Mouse (Mus musculus): ENCODE measurements around the gene Mterf1b. TPM values are rescaled to one million over a fixed set of nuclear protein-coding genes. Genes with fewer than 3 reads are reported as not detected.
"Not testable (repeated sequence)": the region's sequence is repeated elsewhere in the genome, so short reads cannot be mapped to it uniquely, and the experiment has no call there.

The Mterf1b gene
- 0.02 and 0.09 TPM in 2 replicates for polyA plus RNA-seq (2012)

GRCm38 (mm10) chr5:4191671-4192480 is at the start of gene Mterf1b:
TSS of gene Mterf1b (plus strand) at chr5:4192367.
- Histone ChIP-seq H3K4me3 (replicated peaks) (peak within 1 kb of the TSS; percentile 72), H3K4me1 (ENCODE audit: control insufficient read depth) (peaks cover 13% of the 10 kb centered on the region)
- H3K27me3 ChIP-seq (ENCODE audit: control insufficient read depth); H3K36me3 ChIP-seq (ENCODE audit: control insufficient read depth); H3K9me3 ChIP-seq (ENCODE audit: control insufficient read depth, low read length): not testable (repeated sequence)

- not testable (repeated sequence) for H3K27me3 ChIP-seq (ENCODE audit: control insufficient read depth); H3K36me3 ChIP-seq (ENCODE audit: control insufficient read depth); H3K9me3 ChIP-seq (ENCODE audit: control insufficient read depth, low read length); H3K4me1 ChIP-seq (ENCODE audit: control insufficient read depth); H3K4me3 ChIP-seq (replicated peaks)
These were observed 32.6 kb upstream of the Mterf1b start for GRCm38 (mm10) chr5:4159418-4160071.

DNA sequence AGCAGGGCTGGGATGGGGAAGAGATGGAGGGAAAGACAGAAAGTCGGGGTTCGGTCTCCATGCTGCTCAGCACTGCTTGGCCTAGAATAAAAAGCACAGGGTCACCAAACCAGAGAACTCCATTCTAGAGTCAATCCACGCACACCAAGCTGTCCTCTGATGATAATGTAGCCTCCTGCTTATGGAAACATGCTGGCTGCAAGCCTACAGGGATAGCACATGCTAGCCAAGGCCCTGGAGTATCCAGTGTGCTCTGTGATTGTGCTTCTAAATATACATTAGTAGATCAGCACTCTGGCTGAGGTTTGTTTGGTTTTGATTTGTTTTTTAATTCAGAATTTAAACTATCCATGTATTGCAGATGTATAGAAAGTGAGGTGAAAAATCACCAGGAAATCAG is 30.6 kb upstream of the Mterf1b start:
- no peak for TF ChIP-seq TAL1 (IDR thresholded peaks at IDR 0.05; ENCODE audit: low read length)
- TF ChIP-seq GATA1 (IDR thresholded peaks at IDR 0.05; ENCODE audit: low read length), result no peak
- Histone ChIP-seq H3K9me3 (ENCODE audit: control insufficient read depth, low read length) (no peaks in the 10 kb centered on the region), H3K27me3 (ENCODE audit: control insufficient read depth) (no peaks in the 10 kb centered on the region), H3K4me3 (replicated peaks) (no peak overlapping the region), H3K36me3 (ENCODE audit: control insufficient read depth) (no peaks in the 10 kb centered on the region), H3K4me1 (ENCODE audit: control insufficient read depth) (no peaks in the 10 kb centered on the region)

- H3K4me3 ChIP-seq (replicated peaks), result no peak overlapping the region
- no peaks in the 10 kb centered on the region for H3K27me3 ChIP-seq (ENCODE audit: control insufficient read depth)
- H3K9me3 ChIP-seq (ENCODE audit: control insufficient read depth, low read length), result no peaks in the 10 kb centered on the region
- no peaks in the 10 kb centered on the region for H3K4me1 ChIP-seq (ENCODE audit: control insufficient read depth)
- H3K36me3 ChIP-seq (ENCODE audit: control insufficient read depth), result no peaks in the 10 kb centered on the region
- TF ChIP-seq GATA1 (IDR thresholded peaks at IDR 0.05; ENCODE audit: low read length), result no peak
- TF ChIP-seq TAL1 (IDR thresholded peaks at IDR 0.05; ENCODE audit: low read length), result no peak
These were observed 29.7 kb upstream of the Mterf1b start for GRCm38 (mm10) chr5:4162461-4162860.

DNA sequence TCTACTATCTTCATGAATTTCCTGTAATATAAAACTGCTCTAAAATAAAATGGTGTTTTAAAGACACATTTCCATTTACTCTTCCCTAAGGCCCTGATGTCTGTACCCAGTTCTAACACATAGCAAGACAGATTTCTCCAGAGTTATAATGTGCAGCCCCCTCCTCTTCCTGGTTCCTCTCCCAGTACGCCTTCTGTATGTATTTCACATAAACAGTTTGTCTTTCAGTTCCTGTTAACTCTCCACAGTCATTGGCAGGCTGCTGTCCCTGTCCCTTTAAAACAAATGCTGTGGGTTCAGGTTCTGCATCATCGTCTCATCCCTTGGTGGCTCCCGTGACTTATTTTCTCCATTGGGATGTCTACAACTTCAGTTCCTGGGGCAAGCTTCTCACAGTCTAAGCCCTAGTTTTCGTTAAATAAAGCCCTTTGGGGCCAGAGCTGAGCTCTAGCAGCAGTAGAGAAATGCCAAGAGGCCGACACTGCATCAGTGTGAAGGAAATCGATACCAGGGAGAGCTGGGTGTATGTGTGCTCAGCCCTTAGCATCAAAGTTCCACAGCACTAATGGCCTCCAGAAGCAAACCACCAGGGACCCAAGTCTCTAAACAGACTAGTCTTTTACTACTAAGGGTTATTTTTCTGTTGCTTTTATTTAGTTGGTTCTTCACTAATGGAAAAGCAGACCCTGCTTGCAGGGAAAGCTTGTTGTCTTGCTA is 24.2 kb upstream of the Mterf1b start:
- H3K4me3 ChIP-seq (replicated peaks); H3K9me3 ChIP-seq (ENCODE audit: control insufficient read depth, low read length); H3K36me3 ChIP-seq (ENCODE audit: control insufficient read depth); H3K4me1 ChIP-seq (ENCODE audit: control insufficient read depth); H3K27me3 ChIP-seq (ENCODE audit: control insufficient read depth): not testable (repeated sequence)

DNA sequence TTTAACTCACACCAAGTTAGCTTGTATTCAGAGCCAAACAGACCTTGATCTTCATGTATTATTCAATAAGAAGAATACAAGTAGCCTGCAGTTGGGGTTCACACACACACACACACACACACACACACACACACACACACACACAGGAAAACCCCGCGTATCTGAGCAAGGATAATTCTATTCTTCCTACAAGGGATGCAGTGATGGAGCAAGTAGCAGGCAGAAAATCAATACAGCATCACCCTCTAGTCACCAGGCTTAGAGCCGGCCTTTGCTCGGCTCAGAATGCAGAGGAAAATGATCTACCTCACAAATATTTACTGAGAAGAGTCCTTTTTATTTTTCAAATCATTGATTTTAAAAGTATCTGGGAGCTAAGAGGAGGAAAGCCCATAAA is 23.6 kb upstream of the Mterf1b start:
- H3K9me3 ChIP-seq (ENCODE audit: control insufficient read depth, low read length); H3K27me3 ChIP-seq (ENCODE audit: control insufficient read depth); H3K4me1 ChIP-seq (ENCODE audit: control insufficient read depth); H3K4me3 ChIP-seq (replicated peaks); H3K36me3 ChIP-seq (ENCODE audit: control insufficient read depth): not testable (repeated sequence)

DNA sequence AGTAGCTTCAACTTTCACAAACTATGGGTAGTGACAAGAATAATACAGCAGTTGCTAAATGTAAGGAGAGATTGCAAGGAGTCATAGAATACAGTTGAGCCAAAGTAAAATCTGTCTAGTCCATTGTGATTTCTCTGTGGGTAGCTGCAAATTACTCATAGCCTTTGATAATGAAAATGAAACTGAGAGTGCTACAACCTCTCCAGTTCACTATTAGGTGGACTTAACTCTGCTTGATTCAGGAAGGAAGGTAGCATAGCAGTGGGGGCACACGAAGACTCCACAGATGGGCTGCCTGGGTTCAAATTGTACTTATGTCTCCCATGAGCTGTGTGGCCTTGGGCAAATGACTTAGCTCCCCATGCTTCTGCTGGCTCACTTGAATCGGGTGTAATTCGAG is 15.7 kb upstream of the Mterf1b start:
- not testable (repeated sequence) for H3K27me3 ChIP-seq (ENCODE audit: control insufficient read depth); H3K9me3 ChIP-seq (ENCODE audit: control insufficient read depth, low read length); H3K4me3 ChIP-seq (replicated peaks); H3K36me3 ChIP-seq (ENCODE audit: control insufficient read depth); H3K4me1 ChIP-seq (ENCODE audit: control insufficient read depth)

- no peak for TF ChIP-seq GATA1 (IDR thresholded peaks at IDR 0.05; ENCODE audit: low read length)
- TF ChIP-seq TAL1 (IDR thresholded peaks at IDR 0.05; ENCODE audit: low read length), result no peak
- no peaks in the 10 kb centered on the region for H3K27me3 ChIP-seq (ENCODE audit: control insufficient read depth)
- no peaks in the 10 kb centered on the region for H3K36me3 ChIP-seq (ENCODE audit: control insufficient read depth)
These were observed 12.8 kb upstream of the Mterf1b start for GRCm38 (mm10) chr5:4179364-4179763.

GRCm38 (mm10) chr5:4186815-4187214 is 5.4 kb upstream of the Mterf1b start:
- no peaks in the 10 kb centered on the region for H3K9me3 ChIP-seq (ENCODE audit: control insufficient read depth, low read length)
- H3K27me3 ChIP-seq (ENCODE audit: control insufficient read depth), result no peaks in the 10 kb centered on the region
- no peaks in the 10 kb centered on the region for H3K4me1 ChIP-seq (ENCODE audit: control insufficient read depth)
- TF ChIP-seq TAL1 (IDR thresholded peaks at IDR 0.05; ENCODE audit: low read length) (no peak), GATA1 (IDR thresholded peaks at IDR 0.05; ENCODE audit: low read length) (no peak)
- no peaks in the 10 kb centered on the region for H3K36me3 ChIP-seq (ENCODE audit: control insufficient read depth)
- H3K4me3 ChIP-seq (replicated peaks), result no peak overlapping the region

More at GRCm38 (mm10) chr5:4179364-4179763, 12.8 kb upstream of the Mterf1b start:
- Histone ChIP-seq H3K4me1 (ENCODE audit: control insufficient read depth) (no peaks in the 10 kb centered on the region), H3K9me3 (ENCODE audit: control insufficient read depth, low read length) (no peaks in the 10 kb centered on the region), H3K4me3 (replicated peaks) (no peak overlapping the region)

DNA sequence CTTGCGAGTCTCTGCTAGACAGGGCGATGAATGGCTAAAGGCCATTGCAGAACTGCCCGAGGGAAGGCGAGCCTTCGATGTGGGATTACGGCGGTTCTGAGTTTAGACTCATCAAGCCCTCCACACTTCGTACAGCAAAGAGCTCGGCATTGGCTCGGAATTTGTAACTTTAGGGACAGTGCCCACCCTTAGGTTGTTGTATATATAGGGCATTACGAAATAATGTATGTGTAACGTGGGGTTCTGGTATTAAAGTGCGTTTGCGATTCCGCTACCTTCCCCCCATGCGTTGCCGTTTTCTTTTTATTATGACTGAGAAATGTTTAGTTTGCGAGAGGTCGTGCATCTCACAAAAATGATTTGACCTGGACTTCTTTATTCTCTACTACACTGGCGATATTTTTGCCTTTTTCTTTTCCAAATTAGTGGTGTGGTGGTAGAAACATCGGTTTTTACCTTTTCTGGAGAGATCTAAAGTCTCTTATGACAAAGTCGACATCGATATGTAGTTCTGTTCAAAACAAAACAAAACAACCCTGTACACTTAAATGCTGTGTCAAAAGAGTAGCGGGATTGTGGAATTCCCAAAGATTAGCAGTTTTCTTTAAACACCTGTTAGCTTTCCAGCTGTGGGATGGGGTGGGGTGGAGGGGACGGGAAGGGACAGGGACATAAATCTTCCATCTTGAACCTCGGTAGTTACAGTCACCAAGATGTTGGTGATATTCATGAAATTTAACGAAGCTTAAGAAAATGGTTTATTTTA is 497 bp downstream of the Mterf1b start:
- H3K9me3 ChIP-seq (ENCODE audit: control insufficient read depth, low read length); H3K27me3 ChIP-seq (ENCODE audit: control insufficient read depth); H3K36me3 ChIP-seq (ENCODE audit: control insufficient read depth): not testable (repeated sequence)
- Histone ChIP-seq H3K4me3 (replicated peaks) (peak overlapping the region; percentile 72), H3K4me1 (ENCODE audit: control insufficient read depth) (peaks cover 13% of the 10 kb centered on the region)
